Mouse (Mus musculus) embryonic facial prominence, embryonic 11.5 days (tissue): ENCODE data around the gene Ptprc. TPM values are rescaled to one million over a fixed set of nuclear protein-coding genes. Genes with fewer than 3 reads are reported as not detected.

ENCODE experiments used
- ATAC-seq: fragments of 200-750 bp; cut with Nextera tagmentation; replicated peaks from 2 replicates; pipeline ENCODE4 v1.8.0; 2017; ENCODE audit warnings: low read depth; ENCODE audit not compliant: insufficient number of reproducible peaks, low FRiP score, low TSS enrichment
- DNase-seq: peaks from one replicate; pipeline ENCODE4 v3.0.0-alpha.2; 2015; ENCODE audit warnings: low spot score
- H3K27ac ChIP-seq: fragments of 300-500 bp; sonication (generic); replicated peaks from 2 replicates; pipeline ENCODE4 v1.5.1; 2014; ENCODE audit warnings: mild to moderate bottlenecking, low read depth, low read length, control low read depth
- H3K27me3 ChIP-seq: fragments of 300-500 bp; sonication (generic); 2 replicates; pipeline ENCODE4 v1.6.1; 2014; ENCODE audit warnings: mild to moderate bottlenecking, low read length, moderate library complexity, mixed read lengths; ENCODE audit not compliant: control insufficient read depth, insufficient read depth
- H3K36me3 ChIP-seq: fragments of 300-500 bp; sonication (generic); replicated peaks from 2 replicates; pipeline ENCODE4 v1.6.1; 2014; ENCODE audit warnings: low read depth, mild to moderate bottlenecking, low read length, moderate library complexity, mixed read lengths; ENCODE audit not compliant: control insufficient read depth, insufficient read depth
- H3K4me1 ChIP-seq: fragments of 300-500 bp; sonication (generic); 2 replicates; pipeline ENCODE4 v1.6.1; 2014; ENCODE audit warnings: low read length, mixed read lengths; ENCODE audit not compliant: control insufficient read depth, insufficient read depth
- H3K4me2 ChIP-seq: fragments of 300-500 bp; sonication (generic); 2 replicates; pipeline ENCODE4 v1.6.1; 2014; ENCODE audit warnings: low read depth, mild to moderate bottlenecking, control low read depth, low read length, moderate library complexity
- H3K4me3 ChIP-seq: fragments of 300-500 bp; sonication (generic); 2 replicates; pipeline ENCODE4 v1.5.1; 2014; ENCODE audit warnings: low read depth, low read length, control low read depth
- H3K9ac ChIP-seq: fragments of 300-500 bp; sonication (generic); replicated peaks from 2 replicates; pipeline ENCODE4 v1.6.1; 2014; ENCODE audit warnings: mild to moderate bottlenecking, control low read depth, low read length
- H3K9me3 ChIP-seq: fragments of 300-500 bp; sonication (generic); replicated peaks from 2 replicates; pipeline ENCODE4 v1.6.1; 2016; ENCODE audit warnings: mild to moderate bottlenecking, low read length, inconsistent platforms, mixed read lengths; ENCODE audit not compliant: control insufficient read depth
- WGBS: fragments of 180-500 bp; shearing (Covaris S2); extraction: QIAGEN DNeasy Blood & Tissue Kit; methylation state at CpG from one replicate; pipeline ENCODE4 v1.1.7; 2014; 5-methylcytosine and 5-hydroxymethylcytosine counted together
- polyA plus RNA-seq: library from polyadenylated mRNA; unstranded; fragments of >200 nt; fragmentation: Nextera tagmentation; extraction: Ambion mirVana; gene quantifications from 2 replicates; pipeline ENCODE4 v1.2.1, GENCODE M21; 2014

Ptprc gene
- polyA plus RNA-seq, 1 experiment from 2014 or later = 1.3 TPM

- Histone ChIP-seq H3K4me3 (no peak overlapping the region), H3K4me1 (no peaks in the 10 kb centered on the region), H3K9ac (no peak overlapping the region), H3K9me3 (no peaks in the 10 kb centered on the region), H3K36me3 (no peaks in the 10 kb centered on the region), H3K27me3 (no peaks in the 10 kb centered on the region), H3K4me2 (no peak overlapping the region), H3K27ac (no peak overlapping the region)
- DNase-seq (no peak), ATAC-seq (no peak)
- 93% methylated on average over 6 of the region's 6 CpGs for WGBS
Observed at GRCm38 (mm10) chr1:138134324-138134723, 41.2 kb downstream of the Ptprc start.

- WGBS = 69% methylated on average over 2 of the region's 2 CpGs
- H3K4me1 ChIP-seq = no peaks in the 10 kb centered on the region
- no peak overlapping the region for H3K4me3 ChIP-seq
- no peak overlapping the region for H3K9ac ChIP-seq
- ATAC-seq (no peak), DNase-seq (no peak)
- no peak overlapping the region for H3K27ac ChIP-seq
- no peak overlapping the region for H3K4me2 ChIP-seq
- no peaks in the 10 kb centered on the region for H3K36me3 ChIP-seq
- no peaks in the 10 kb centered on the region for H3K27me3 ChIP-seq
- H3K9me3 ChIP-seq = no peaks in the 10 kb centered on the region
Observed at GRCm38 (mm10) chr1:138131739-138132138, 43.8 kb downstream of the Ptprc start.

GRCm38 (mm10) chr1:138130145-138130544 is 45.4 kb downstream of the Ptprc start:
- H3K4me3 ChIP-seq = no peak overlapping the region
- ATAC-seq (no peak), DNase-seq (peak; percentile 40)
- no peaks in the 10 kb centered on the region for H3K36me3 ChIP-seq
- no peak overlapping the region for H3K9ac ChIP-seq
- H3K27me3 ChIP-seq = no peaks in the 10 kb centered on the region
- WGBS = 51% methylated on average over 4 of the region's 4 CpGs
- H3K4me2 ChIP-seq = no peak overlapping the region
- no peaks in the 10 kb centered on the region for H3K4me1 ChIP-seq
- H3K9me3 ChIP-seq = no peaks in the 10 kb centered on the region
- H3K27ac ChIP-seq = no peak overlapping the region

- Histone ChIP-seq H3K27me3 (no peaks in the 10 kb centered on the region), H3K9me3 (no peaks in the 10 kb centered on the region), H3K4me3 (no peak overlapping the region), H3K4me1 (no peaks in the 10 kb centered on the region), H3K27ac (no peak overlapping the region), H3K36me3 (no peaks in the 10 kb centered on the region), H3K4me2 (no peak overlapping the region), H3K9ac (no peak overlapping the region)
- DNase-seq = no peak
- 66% methylated on average over 8 of the region's 8 CpGs for WGBS
- ATAC-seq = no peak
Observed at GRCm38 (mm10) chr1:138126843-138127242, 48.7 kb downstream of the Ptprc start.

GRCm38 (mm10) chr1:138125281-138125680 is 50.2 kb downstream of the Ptprc start:
- Histone ChIP-seq H3K4me3 (no peak overlapping the region), H3K4me1 (no peaks in the 10 kb centered on the region), H3K27me3 (no peaks in the 10 kb centered on the region), H3K9ac (no peak overlapping the region), H3K27ac (no peak overlapping the region), H3K9me3 (no peaks in the 10 kb centered on the region), H3K4me2 (no peak overlapping the region), H3K36me3 (no peaks in the 10 kb centered on the region)
- WGBS = 71% methylated on average over 1 of the region's 1 CpGs
- no peak for ATAC-seq
- no peak for DNase-seq

- no peak overlapping the region for H3K9ac ChIP-seq
- 43% methylated on average over 3 of the region's 3 CpGs for WGBS
- H3K9me3 ChIP-seq = no peaks in the 10 kb centered on the region
- no peak for ATAC-seq
- H3K27me3 ChIP-seq = no peaks in the 10 kb centered on the region
- H3K4me2 ChIP-seq = no peak overlapping the region
- no peak overlapping the region for H3K4me3 ChIP-seq
- DNase-seq = peak; percentile 47
- no peaks in the 10 kb centered on the region for H3K4me1 ChIP-seq
- H3K36me3 ChIP-seq = no peaks in the 10 kb centered on the region
- no peak overlapping the region for H3K27ac ChIP-seq
Observed at GRCm38 (mm10) chr1:138123866-138124265, 51.6 kb downstream of the Ptprc start.

- no peaks in the 10 kb centered on the region for H3K9me3 ChIP-seq
- H3K9ac ChIP-seq = no peak overlapping the region
- no peak overlapping the region for H3K4me3 ChIP-seq
- H3K27me3 ChIP-seq = no peaks in the 10 kb centered on the region
- ATAC-seq (no peak), DNase-seq (no peak)
- no peak overlapping the region for H3K27ac ChIP-seq
- H3K4me1 ChIP-seq = no peaks in the 10 kb centered on the region
- H3K36me3 ChIP-seq = no peaks in the 10 kb centered on the region
- H3K4me2 ChIP-seq = no peak overlapping the region
- 52% methylated on average over 12 of the region's 12 CpGs for WGBS
Observed at GRCm38 (mm10) chr1:138119895-138120294, 55.6 kb downstream of the Ptprc start.

- H3K27ac ChIP-seq = no peak overlapping the region
- no peaks in the 10 kb centered on the region for H3K36me3 ChIP-seq
- no peaks in the 10 kb centered on the region for H3K4me1 ChIP-seq
- DNase-seq (no peak), ATAC-seq (no peak)
- no peaks in the 10 kb centered on the region for H3K9me3 ChIP-seq
- no peak overlapping the region for H3K4me2 ChIP-seq
- no peaks in the 10 kb centered on the region for H3K27me3 ChIP-seq
- H3K9ac ChIP-seq = no peak overlapping the region
- H3K4me3 ChIP-seq = no peak overlapping the region
- 86% methylated on average over 1 of the region's 1 CpGs for WGBS
Observed at GRCm38 (mm10) chr1:138093219-138093618, 82.3 kb downstream of the Ptprc start.
